Mouse (Mus musculus): ENCODE data around the gene Odr4. TPM values are rescaled to one million over a fixed set of nuclear protein-coding genes. Genes with fewer than 3 reads are reported as not detected.

The Odr4 gene
- total RNA-seq, 2 experiments from 2014 or later, result 19.5 to 22.1 TPM

Other genes starting within 250 kb of the Odr4 start
- not detected for gene Pdc, start 73.7 kb downstream of the Odr4 start, total RNA-seq (2021)
- 100 to 1,000 TPM in 1 of 2 experiments, 10 to 100 TPM in 1; 94.6 to 106 TPM for gene Tpr, start 242 bp downstream of the Odr4 start, total RNA-seq (2021)
- gene Prg4, start 73.1 kb upstream of the Odr4 start, total RNA-seq (2021), result 1 to 10 TPM in 1 of 2 experiments, under 1 TPM in 1; 0.97 to 1.3 TPM